Mouse (Mus musculus): ENCODE data around the gene Ntn1. TPM values are rescaled to one million over a fixed set of nuclear protein-coding genes. Genes with fewer than 3 reads are reported as not detected.

Ntn1 gene
- 29.8 and 38.2 TPM in 2 replicates for polyA plus RNA-seq (2012; rRNA removed)

GRCm38 (mm10) chr11:68400727-68401219, at the start of gene Ntn1:
Ntn1 (minus strand) TSS chr11:68400823.

GRCm38 (mm10) chr11:68431699-68432360, 31.2 kb upstream of the Ntn1 start, which contains the start of gene Pik3r5:
Pik3r5 (plus strand) TSS chr11:68432121.

Other genes with a start within 250 kb of the Ntn1 start
- gene Pik3r5, start 31.3 kb upstream of the Ntn1 start, polyA plus RNA-seq (2012; rRNA removed), result 0.76 and 0.79 TPM in 2 replicates
- gene Pik3r6, start 102.2 kb upstream of the Ntn1 start, polyA plus RNA-seq (2012; rRNA removed), result 2.0 and 2.3 TPM in 2 replicates
- 0.11 and 0.26 TPM in 2 replicates for gene Mfsd6l, start 155.4 kb upstream of the Ntn1 start, polyA plus RNA-seq (2012; rRNA removed)
- gene Ccdc42, start 186.2 kb upstream of the Ntn1 start, polyA plus RNA-seq (2012; rRNA removed), result 0.10 and 0.25 TPM in 2 replicates